Mouse (Mus musculus): ENCODE measurements around the gene Hal.

DNA sequence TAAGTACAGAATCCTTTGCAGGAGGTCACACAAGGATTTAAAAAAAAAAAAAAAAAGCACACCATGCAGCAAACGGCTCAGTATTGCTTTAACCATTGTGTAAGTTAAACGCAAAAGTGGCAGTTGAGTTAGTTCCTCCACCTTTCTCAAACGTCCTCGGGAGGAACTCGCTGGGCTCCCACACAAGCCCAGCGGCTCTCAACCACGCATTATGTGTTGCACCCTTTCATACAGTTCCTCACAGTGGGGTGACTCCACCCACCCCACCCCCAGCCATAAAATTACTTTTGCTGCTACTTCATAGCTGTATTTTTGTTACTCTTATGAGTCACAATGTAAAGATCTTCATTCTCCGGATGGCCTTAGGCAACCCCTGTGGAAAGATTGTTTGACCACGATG, 44.2 kb upstream of the Hal start:
- TF ChIP-seq CTCF (conservative IDR thresholded peaks at IDR 0.05; ENCODE audit: insufficient read depth, insufficient read length, low read depth, low read length) = no peak
- no peak for TF ChIP-seq POLR2A (IDR thresholded peaks at IDR 0.05; ENCODE audit: low read depth, low read length)
